19 mouse cellular contexts compared by ENCODE assay signal in genomic region chr3:121842306-121842860, GRCm38 (mm10).
"Had no signal": no experiment of that assay in that cellular context is flagged by ENCODE, and none has a peak within 500 bp of the region (broad histone marks: within the 10 kb centered on the region; RNA-seq: fewer than 3 reads in every experiment).

No protein-coding gene starts in this region.

- H3K27ac ChIP-seq: limb, embryonic 10.5 days; limb, embryonic 13.5 days; liver, embryonic 13.5 days; midbrain, embryonic 12.5 days; midbrain, embryonic 15.5 days; neural tube, embryonic 13.5 days; stomach, postnatal 0 days had no signal

- H3K4me1 ChIP-seq: limb, embryonic 13.5 days; midbrain, embryonic 12.5 days; midbrain, embryonic 15.5 days; neural tube, embryonic 13.5 days had no signal

- H3K27me3 ChIP-seq: limb, embryonic 13.5 days; liver, embryonic 13.5 days; midbrain, embryonic 12.5 days; midbrain, embryonic 15.5 days; neural tube, embryonic 13.5 days had no signal

- H3K9ac ChIP-seq: limb, embryonic 13.5 days; liver, embryonic 13.5 days; midbrain, embryonic 12.5 days; midbrain, embryonic 15.5 days; neural tube, embryonic 13.5 days had no signal

- DNase-seq: kidney, adult 18-20 months; kidney, adult 9 months; kidney, postnatal 14 days; kidney, postnatal 4 days; liver; liver, embryonic 13.5 days; lung, adult 2 months; lung, postnatal 36 days; right cerebral cortex, postnatal 4 days; thymus, adult 2 months; thymus, postnatal 14 days; thymus, postnatal 4 days had no signal

- H3K4me2 ChIP-seq: limb, embryonic 13.5 days; liver, embryonic 13.5 days; midbrain, embryonic 12.5 days; midbrain, embryonic 15.5 days; neural tube, embryonic 13.5 days had no signal

- H3K9me3 ChIP-seq: limb, embryonic 10.5 days; liver, embryonic 13.5 days; midbrain, embryonic 12.5 days; midbrain, embryonic 15.5 days; neural tube, embryonic 13.5 days had no signal

- H3K4me3 ChIP-seq: limb, embryonic 10.5 days; limb, embryonic 13.5 days; liver, embryonic 13.5 days; midbrain, embryonic 12.5 days; midbrain, embryonic 15.5 days; myocyte; neural tube, embryonic 13.5 days had no signal

- ATAC-seq: midbrain, embryonic 15.5 days had no signal

- H3K36me3 ChIP-seq: limb, embryonic 10.5 days; limb, embryonic 13.5 days; liver, embryonic 13.5 days; midbrain, embryonic 12.5 days; midbrain, embryonic 15.5 days; neural tube, embryonic 13.5 days had no signal
